Mouse (Mus musculus): ENCODE measurements around the gene Acsm1. TPM values are rescaled to one million over a fixed set of nuclear protein-coding genes. Genes with fewer than 3 reads are reported as not detected.

Gene Acsm1
- polyA plus RNA-seq (2012; rRNA removed) = 0.09 TPM in 1 of 2 replicates, not detected in the other

GRCm38 (mm10) chr7:119606664-119607076 is at the start of gene Acsm1:
Acsm1 (plus strand) TSS chr7:119607026.

DNA sequence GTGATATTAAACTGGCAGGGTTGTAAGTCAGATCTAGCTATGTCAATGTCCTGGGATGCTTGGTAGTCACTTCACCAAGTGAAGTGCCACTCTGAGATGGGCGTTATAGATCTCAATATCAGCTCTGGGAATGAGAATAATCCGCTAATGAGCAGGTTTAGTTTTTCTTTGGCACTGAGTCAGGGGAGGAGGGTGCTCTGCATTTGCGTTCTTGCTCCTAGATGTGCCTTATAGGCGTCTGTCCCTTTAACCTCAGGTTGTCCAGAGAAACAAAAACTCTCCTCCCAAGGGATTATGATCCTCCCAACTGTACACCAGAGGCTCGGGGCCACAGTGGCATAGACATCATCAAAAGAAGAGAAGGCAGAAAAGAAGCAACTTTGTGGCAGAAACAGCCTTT is 82.9 kb downstream of the Acsm1 start, which contains the start of gene Acsm4:
TSS of gene Acsm4 (plus strand) at position 301 of the 400 bp plus-strand sequence.

Other genes starting within 250 kb of the Acsm1 start
- not detected in 2 replicates for gene Gp2, start 147.7 kb upstream of the Acsm1 start, polyA plus RNA-seq (2012; rRNA removed)
- 0.17 and 1.0 TPM in 2 replicates for gene Umod, start 127.7 kb upstream of the Acsm1 start, polyA plus RNA-seq (2012; rRNA removed)
- gene Acsm5, start 87.6 kb upstream of the Acsm1 start, polyA plus RNA-seq (2012; rRNA removed) = not detected in 2 replicates
- gene Pdilt, start 83.5 kb upstream of the Acsm1 start, polyA plus RNA-seq (2012; rRNA removed) = not detected in 2 replicates
- gene Acsm2, start 52.7 kb upstream of the Acsm1 start, polyA plus RNA-seq (2012; rRNA removed) = not detected in 2 replicates
- gene Acsm4, start 83.0 kb downstream of the Acsm1 start, polyA plus RNA-seq (2012; rRNA removed) = not detected in 2 replicates
- gene Thumpd1, start 113.8 kb downstream of the Acsm1 start, polyA plus RNA-seq (2012; rRNA removed) = 2.8 and 4.6 TPM in 2 replicates
- gene Acsm3, start 153.9 kb downstream of the Acsm1 start, polyA plus RNA-seq (2012; rRNA removed) = 2.8 and 3.8 TPM in 2 replicates
- 0.09 and 0.29 TPM in 2 replicates for gene Rexo5, start 187.0 kb downstream of the Acsm1 start, polyA plus RNA-seq (2012; rRNA removed)
- 0.05 and 0.21 TPM in 2 replicates for gene Eri2, start 187.0 kb downstream of the Acsm1 start, polyA plus RNA-seq (2012; rRNA removed)

All from stomach, adult 2 months (tissue).